Mouse (Mus musculus): ENCODE measurements around the gene Mgmt.

Mgmt gene

DNA sequence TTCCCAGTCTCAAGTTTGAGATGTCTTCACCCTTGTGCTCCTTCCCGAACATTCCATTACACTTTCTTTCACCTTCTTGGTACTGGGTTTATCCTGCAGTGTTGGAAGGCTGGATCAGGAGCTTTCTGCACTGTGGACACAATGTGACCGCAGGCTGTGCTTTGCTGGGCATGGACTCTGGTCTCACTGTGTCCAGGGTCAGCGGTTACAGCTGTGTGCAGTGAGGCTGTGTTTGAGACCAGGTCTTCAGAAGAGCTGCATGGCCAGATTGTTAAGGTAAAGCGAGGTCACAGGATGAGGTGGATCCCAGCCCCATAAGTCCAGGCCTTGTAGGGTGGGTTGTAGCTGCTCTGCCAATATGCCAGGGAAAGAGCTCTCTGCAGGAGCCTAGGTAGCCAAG lies 18.5 kb downstream of the Mgmt start:
- no peak for DNase-seq (ENCODE audit: low spot score)

DNA sequence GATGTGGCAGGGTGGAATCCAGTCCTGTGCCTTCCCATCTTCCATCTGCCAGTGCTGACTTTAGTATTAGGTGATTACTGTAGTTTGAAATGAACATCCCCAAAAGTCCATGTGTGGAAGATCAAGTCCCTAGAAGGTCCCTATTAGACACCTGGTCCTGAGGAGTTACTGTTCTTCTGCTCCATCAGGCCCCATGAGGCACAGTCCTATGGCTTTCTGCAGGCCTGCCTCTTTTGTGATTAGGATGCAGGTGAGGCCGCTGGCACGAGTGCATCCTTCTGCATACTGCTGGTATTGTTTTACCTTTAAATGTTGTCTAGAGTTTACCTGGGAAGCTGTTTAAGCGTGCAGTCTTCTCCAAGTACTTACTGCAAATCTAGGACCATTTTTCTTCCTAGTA lies 21.6 kb downstream of the Mgmt start:
- no peak for DNase-seq (ENCODE audit: low spot score)

DNA sequence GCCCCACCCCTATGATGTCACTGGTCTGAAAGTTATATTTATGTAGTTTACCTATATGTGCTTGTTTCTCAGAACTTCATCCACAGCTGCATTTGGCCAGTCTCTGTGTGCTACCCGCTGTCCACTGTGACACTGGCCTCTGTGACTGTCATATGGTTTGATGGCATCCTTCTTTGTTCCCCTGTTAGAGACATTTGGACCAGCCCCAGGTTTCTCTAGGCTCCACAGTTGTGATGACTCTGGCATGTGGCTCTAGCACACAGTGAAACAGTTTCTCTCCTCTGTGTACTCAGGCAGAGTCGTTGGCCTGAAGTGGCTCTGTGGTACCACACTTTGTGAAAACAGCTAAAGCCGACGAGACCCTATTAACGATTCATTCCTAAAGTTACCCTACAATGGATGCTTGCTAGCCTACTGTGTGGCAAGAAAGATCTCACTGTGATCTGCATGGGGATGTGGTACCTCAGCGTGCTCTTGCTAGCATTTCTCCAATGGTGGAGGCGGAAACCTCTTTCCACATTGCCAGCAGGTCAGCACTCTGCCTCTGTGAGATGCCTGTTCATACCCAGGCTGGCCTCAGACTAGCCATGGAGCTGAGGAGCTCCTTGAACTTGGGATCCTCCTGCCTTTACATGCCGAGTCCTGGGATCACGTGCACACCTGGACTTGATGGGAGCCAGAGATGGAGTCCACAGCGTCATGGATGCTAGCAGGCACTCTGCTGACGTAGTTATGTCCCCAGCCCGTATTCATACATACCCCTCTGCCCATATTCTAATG lies 26.8 kb downstream of the Mgmt start:
- DNase-seq (ENCODE audit: low spot score): no peak

- no peak for DNase-seq (ENCODE audit: low spot score)
These were observed 27.8 kb downstream of the Mgmt start for GRCm38 (mm10) chr7:136922230-136922629.

GRCm38 (mm10) chr7:136924610-136925260 lies 30.3 kb downstream of the Mgmt start:
- DNase-seq (ENCODE audit: low spot score): no peak

- DNase-seq (ENCODE audit: low spot score): no peak
These were observed 31.8 kb downstream of the Mgmt start for GRCm38 (mm10) chr7:136926178-136926577.

- no peak for DNase-seq (ENCODE audit: low spot score)
These were observed 36.0 kb downstream of the Mgmt start for GRCm38 (mm10) chr7:136930451-136930850.

DNA sequence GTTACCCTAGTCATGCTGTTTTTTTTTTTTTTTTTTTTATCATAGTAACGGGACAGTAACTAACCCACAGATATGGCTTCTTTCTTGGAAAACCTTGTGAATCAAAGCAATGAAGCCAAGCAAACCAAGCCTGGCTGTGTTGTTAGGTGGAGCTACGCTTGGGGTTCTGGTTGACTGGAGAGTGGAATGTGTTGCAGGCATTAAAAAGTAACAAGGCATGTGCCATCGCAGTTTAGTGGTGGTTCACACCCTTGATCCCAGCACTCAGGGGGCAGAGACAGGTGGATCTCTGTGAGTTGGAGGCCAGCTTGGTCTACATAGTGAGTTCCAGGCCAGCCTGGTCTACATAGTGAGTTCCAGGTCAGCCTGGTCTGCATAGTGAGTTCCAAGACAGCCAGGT lies 39.0 kb downstream of the Mgmt start:
- DNase-seq (ENCODE audit: low spot score): no peak

DNA sequence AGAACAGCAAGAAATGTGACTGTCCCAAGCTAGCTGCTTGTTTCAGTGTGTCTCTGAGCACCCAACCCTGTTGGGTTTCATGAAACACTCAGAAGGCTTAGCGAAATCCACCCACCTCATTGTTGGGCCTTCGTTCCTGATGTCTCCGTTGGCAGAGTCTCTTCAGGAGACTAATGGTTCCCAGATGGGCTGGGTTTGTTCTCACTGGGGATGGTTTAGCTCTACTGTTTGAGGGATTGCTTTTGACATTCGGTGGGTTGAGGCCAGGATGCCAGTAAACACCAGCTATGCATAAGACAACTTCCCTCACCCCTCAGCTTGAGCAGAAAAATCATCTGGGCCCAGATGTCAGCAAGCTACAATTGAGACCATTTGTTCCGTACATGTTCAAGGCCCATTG lies 39.9 kb downstream of the Mgmt start:
- DNase-seq (ENCODE audit: low spot score): no peak

DNA sequence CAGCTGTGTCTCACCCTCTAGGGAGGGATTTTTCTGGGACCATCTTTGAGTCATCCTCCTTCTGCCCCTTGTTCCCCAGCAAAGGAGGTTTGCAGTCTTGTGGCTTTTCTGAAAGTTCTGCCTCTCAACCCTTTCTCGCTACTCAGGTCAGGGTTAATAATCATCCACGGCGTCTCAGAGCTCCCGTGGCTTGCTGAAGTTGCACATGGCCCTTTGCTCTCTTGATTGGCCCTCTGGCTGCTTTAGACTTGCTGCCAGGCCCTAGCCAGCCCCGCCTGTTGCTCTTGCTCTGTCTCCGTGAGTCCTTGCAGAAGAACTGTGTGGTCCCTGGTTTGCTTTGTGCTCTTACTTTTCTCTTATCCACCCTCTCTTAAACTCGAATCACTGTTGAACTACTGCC lies 40.4 kb downstream of the Mgmt start:
- no peak for DNase-seq (ENCODE audit: low spot score)

GRCm38 (mm10) chr7:136938371-136938770 lies 44.0 kb downstream of the Mgmt start:
- no peak for DNase-seq (ENCODE audit: low spot score)

GRCm38 (mm10) chr7:136942414-136942813 lies 48.0 kb downstream of the Mgmt start:
- DNase-seq (ENCODE audit: low spot score): no peak

GRCm38 (mm10) chr7:136943886-136944285 lies 49.5 kb downstream of the Mgmt start:
- DNase-seq (ENCODE audit: low spot score): no peak

- DNase-seq (ENCODE audit: low spot score): no peak
These were observed 51.3 kb downstream of the Mgmt start for GRCm38 (mm10) chr7:136945697-136946096.

DNA sequence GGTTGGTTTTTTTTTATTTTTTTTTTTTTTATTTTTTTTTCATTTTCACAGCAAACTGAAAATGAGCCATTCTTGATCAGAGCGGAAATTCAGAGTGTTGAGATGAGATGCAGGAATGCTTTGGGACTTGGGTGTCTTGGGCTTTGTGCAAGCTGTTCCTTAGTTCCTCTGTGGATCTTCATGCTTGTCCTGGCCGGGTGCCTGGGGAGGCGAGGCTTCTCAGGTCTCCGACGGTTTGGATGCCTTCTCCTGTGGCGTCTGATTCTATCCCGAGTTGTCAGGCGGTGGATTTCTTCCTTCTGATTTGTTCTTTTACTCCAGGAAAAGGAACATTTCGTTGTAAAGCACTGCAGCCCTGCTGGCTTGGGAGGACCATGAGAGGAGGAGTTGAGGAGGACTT lies 51.7 kb downstream of the Mgmt start:
- peak; percentile 10 for DNase-seq (ENCODE audit: low spot score)

DNA sequence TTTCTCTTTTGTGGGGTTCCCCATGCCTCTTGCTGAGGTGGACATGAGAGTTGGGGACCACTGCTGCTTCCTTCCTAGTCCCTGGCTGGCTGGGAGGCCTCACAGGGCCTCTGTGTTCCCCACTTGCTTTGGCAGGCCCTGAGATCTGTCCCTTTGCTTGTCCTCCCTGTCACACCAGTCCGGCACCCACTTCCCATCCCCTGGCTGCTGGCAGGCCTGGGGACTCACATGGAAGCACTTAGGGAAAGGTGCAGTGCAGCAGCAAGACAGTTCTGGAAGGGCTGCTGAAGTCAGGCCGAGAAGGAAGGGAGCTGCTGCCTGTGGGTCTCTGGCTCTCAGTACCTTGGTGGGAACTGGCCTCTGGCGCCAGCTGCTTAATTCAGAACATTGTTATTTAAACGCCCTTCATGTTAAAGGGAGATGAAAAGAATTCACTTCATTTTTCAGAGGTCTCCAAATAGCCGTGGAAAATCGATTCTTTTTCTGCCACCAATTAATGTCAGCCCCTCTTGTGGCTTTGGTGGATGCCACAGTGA lies 53.9 kb downstream of the Mgmt start:
- no peak for DNase-seq (ENCODE audit: low spot score)

DNA sequence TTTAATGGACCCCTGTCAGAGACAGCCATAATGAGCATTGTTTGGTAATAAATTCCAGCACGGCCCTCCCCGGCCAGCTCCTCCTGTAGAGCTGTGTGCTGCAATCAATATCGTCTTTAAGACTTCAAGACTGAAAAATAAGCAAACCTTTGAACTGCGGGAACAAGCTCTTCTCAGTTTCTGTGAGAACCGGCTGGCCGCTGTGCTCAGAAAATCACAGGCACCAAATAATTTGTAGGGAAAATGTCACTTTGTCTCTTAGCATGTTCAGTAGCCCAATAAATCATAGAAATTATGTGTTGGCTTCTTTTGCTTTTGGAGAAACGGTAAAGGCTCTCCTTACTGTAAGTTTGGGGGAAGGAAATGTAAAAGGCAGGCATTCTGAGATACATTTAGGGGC lies 58.2 kb downstream of the Mgmt start:
- DNase-seq (ENCODE audit: low spot score): no peak

DNA sequence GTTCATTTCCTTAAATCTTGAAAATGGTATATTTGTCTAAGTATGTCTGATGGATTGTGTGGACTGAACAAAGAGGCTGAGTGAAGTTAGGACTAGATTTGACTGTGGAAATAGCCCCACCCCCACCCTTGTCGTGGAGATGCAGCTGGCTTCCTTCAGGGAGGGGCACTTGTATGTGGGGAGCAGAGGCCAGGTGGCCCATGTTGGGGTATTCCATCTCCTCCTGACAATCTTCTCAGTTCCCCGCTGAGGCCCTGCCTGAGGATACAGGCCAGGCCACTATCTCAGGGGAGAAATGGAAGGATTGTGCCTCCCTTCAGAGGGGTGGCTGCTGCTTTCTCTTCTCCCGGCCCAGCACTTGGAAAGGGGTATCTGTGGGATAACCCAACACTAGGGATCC lies 58.8 kb downstream of the Mgmt start:
- DNase-seq (ENCODE audit: low spot score): no peak

GRCm38 (mm10) chr7:136972361-136972760 lies 77.9 kb downstream of the Mgmt start:
- no peak for DNase-seq (ENCODE audit: low spot score)

GRCm38 (mm10) chr7:136975001-136975400 lies 80.6 kb downstream of the Mgmt start:
- DNase-seq (ENCODE audit: low spot score): no peak

- DNase-seq (ENCODE audit: low spot score): no peak
These were observed 103.0 kb downstream of the Mgmt start for GRCm38 (mm10) chr7:136997456-136997855.

- DNase-seq (ENCODE audit: low spot score): no peak
These were observed 106.3 kb downstream of the Mgmt start for GRCm38 (mm10) chr7:137000703-137001102.

DNA sequence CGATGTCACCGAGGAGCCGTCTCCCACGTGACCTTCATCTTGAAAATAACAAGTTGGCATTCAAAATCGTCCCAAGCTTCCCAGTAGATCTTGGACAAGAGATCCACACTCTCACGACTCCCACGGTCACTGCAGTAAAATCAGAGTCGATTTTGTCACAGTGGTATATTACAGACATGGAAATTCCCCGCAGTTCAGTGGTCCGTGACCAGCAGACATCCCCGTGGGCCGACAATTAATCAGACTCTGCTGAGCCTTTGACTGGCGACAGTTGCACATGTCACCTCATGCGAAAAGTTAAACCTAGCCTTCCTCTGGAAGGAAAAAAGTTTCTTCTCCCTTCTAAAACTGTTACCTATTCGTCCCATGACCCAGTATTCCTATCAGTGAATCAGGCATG lies 106.8 kb downstream of the Mgmt start:
- no peak for DNase-seq (ENCODE audit: low spot score)

DNA sequence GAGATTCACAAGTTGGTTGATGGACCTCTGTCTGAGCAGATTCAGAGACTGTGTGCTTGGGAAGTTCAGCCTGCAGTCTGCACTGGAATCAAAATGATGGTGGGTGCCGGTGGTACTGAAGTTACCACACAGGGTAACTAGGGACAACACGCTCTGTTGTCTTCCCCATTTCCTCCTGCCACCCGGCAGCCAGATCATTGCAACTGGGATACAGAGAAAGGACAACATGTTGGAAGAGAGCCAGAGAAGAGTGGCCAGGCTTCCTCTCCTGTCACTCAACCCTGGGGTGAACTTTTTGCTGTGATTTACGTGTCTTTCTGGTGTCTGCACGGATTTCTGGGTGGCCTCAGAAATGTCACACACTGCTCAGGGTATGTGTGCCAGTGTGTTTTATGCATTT lies 107.4 kb downstream of the Mgmt start:
- no peak for DNase-seq (ENCODE audit: low spot score)
